Mouse (Mus musculus) MEL (cell line): ENCODE measurements around the gene Ovca2. TPM values are rescaled to one million over a fixed set of nuclear protein-coding genes. Genes with fewer than 3 reads are reported as not detected.
A peak's percentile ranks its signal among the peaks of the same experiment; 100 is the strongest.

Experiments used
- DNase-seq: peaks from one replicate; pipeline ENCODE4 v3.0.0; 2011; ENCODE audit warnings: low read depth, low spot score
- H3K27ac ChIP-seq: 2 replicates; pipeline ENCODE4 v1.5.1; 2012; ENCODE audit warnings: low read depth, mild to moderate bottlenecking, control low read depth, low read length, moderate library complexity; ENCODE audit not compliant: control insufficient read depth
- H3K27me3 ChIP-seq, 2 experiments: fragments of 150-350 bp in 1 of 2; sonication (generic) in 1 of 2; 2 replicates each; pipeline ENCODE4 v1.6.1; 2012; ENCODE audit warnings: low read length in 2 of 2, mild to moderate bottlenecking in 2 of 2, improper control_type of control experiment in 1 of 2, moderate library complexity in 1 of 2; ENCODE audit not compliant: insufficient read depth in 2 of 2, control insufficient read depth in 1 of 2
- H3K36me3 ChIP-seq, 2 experiments: 2 replicates each; pipeline ENCODE4 v1.6.1; 2012 to 2014; ENCODE audit warnings: low read length in 2 of 2, improper control_type of control experiment in 1 of 2, inconsistent platforms in 1 of 2, mild to moderate bottlenecking in 1 of 2; ENCODE audit not compliant: insufficient read depth in 2 of 2, control insufficient read depth in 1 of 2
- H3K4me1 ChIP-seq, 2 experiments: fragments of 150-350 bp in 1 of 2; sonication (generic) in 1 of 2; 2 replicates each; pipeline ENCODE4 v1.6.1; 2012; ENCODE audit warnings: low read length in 2 of 2, improper control_type of control experiment in 1 of 2, mild to moderate bottlenecking in 1 of 2; ENCODE audit not compliant: insufficient read depth in 2 of 2, control insufficient read depth in 1 of 2
- H3K4me3 ChIP-seq, 2 experiments: fragments of 150-350 bp in 1 of 2; sonication (generic) in 1 of 2; 2 replicates each; pipeline ENCODE4 v1.5.1; 2012; ENCODE audit warnings: low read depth in 2 of 2, low read length in 2 of 2, mild to moderate bottlenecking in 2 of 2, moderate library complexity in 2 of 2, control low read depth in 1 of 2, improper control_type of control experiment in 1 of 2; ENCODE audit not compliant: control insufficient read depth in 1 of 2, insufficient read depth in 1 of 2
- H3K79me2 ChIP-seq: 2 replicates; pipeline ENCODE4 v1.6.1; 2012; ENCODE audit warnings: mild to moderate bottlenecking, low read length, moderate library complexity; ENCODE audit not compliant: control insufficient read depth, poor library complexity, insufficient read depth
- H3K9ac ChIP-seq: 2 replicates; pipeline ENCODE4 v1.6.1; 2012; ENCODE audit warnings: low read depth, mild to moderate bottlenecking, control low read depth, low read length, moderate library complexity; ENCODE audit not compliant: control insufficient read depth, poor library complexity, severe bottlenecking
- H3K9me3 ChIP-seq: fragments of 150-350 bp; sonication (generic); replicated peaks from 2 replicates; pipeline ENCODE4 v1.6.1; 2012; ENCODE audit warnings: mild to moderate bottlenecking, low read length, improper control_type of control experiment, moderate library complexity; ENCODE audit not compliant: insufficient read depth
- BHLHE40 ChIP-seq: IDR thresholded peaks from 2 replicates; pipeline ENCODE4 v1.6.1; 2012; ENCODE audit warnings: low read depth, mild to moderate bottlenecking, inconsistent platforms, low read length, improper control_type of control experiment, borderline replicate concordance
- CHD1 ChIP-seq: IDR thresholded peaks from 2 replicates; pipeline ENCODE4 v1.6.1; 2012; ENCODE audit warnings: low read depth, mild to moderate bottlenecking, inconsistent platforms, low read length, improper control_type of control experiment
- CHD2 ChIP-seq: IDR thresholded peaks from 2 replicates; pipeline ENCODE4 v1.6.1; 2011; ENCODE audit warnings: low read length, improper control_type of control experiment
- CTCF ChIP-seq, 3 experiments: IDR thresholded peaks in 2 of 3; conservative IDR thresholded peaks in 1 of 3; 2 replicates each; pipeline ENCODE4 v1.5.1; 2011 to 2012; ENCODE audit warnings: low read length in 3 of 3, low read depth in 2 of 3, mild to moderate bottlenecking in 2 of 3, improper control_type of control experiment in 1 of 3, inconsistent platforms in 1 of 3, mixed read lengths in 1 of 3, moderate library complexity in 1 of 3; ENCODE audit not compliant: control insufficient read depth in 1 of 3, insufficient read depth in 1 of 3, poor library complexity in 1 of 3, severe bottlenecking in 1 of 3
- E2F4 ChIP-seq: IDR thresholded peaks from 2 replicates; pipeline ENCODE4 v1.6.1; 2011; ENCODE audit warnings: low read depth, low read length, improper control_type of control experiment, borderline replicate concordance
- ELF1 ChIP-seq: IDR thresholded peaks from 2 replicates; pipeline ENCODE4 v1.6.1; 2014; ENCODE audit warnings: low read depth, mild to moderate bottlenecking, inconsistent platforms, low read length, improper control_type of control experiment, moderate library complexity
- EP300 ChIP-seq, 2 experiments: IDR thresholded peaks; 2 replicates each; pipeline ENCODE4 v1.6.1; 2011; ENCODE audit warnings: improper control_type of control experiment in 2 of 2, low read length in 2 of 2, low read depth in 1 of 2, mild to moderate bottlenecking in 1 of 2
- ETS1 ChIP-seq: IDR thresholded peaks from 2 replicates; pipeline ENCODE4 v1.6.1; 2012; ENCODE audit warnings: low read depth, mild to moderate bottlenecking, inconsistent platforms, low read length, improper control_type of control experiment, moderate library complexity
- GABPA ChIP-seq: IDR thresholded peaks from 2 replicates; pipeline ENCODE4 v1.6.1; 2012; ENCODE audit warnings: low read depth, mild to moderate bottlenecking, inconsistent platforms, low read length, improper control_type of control experiment, moderate library complexity
- GATA1 ChIP-seq: IDR thresholded peaks from 2 replicates; pipeline ENCODE4 v1.6.1; 2011; ENCODE audit warnings: low read depth, low read length, improper control_type of control experiment
- HCFC1 ChIP-seq: IDR thresholded peaks from 2 replicates; pipeline ENCODE4 v1.6.1; 2012; ENCODE audit warnings: low read depth, mild to moderate bottlenecking, inconsistent platforms, low read length, improper control_type of control experiment, moderate library complexity
- KAT2A ChIP-seq: conservative IDR thresholded peaks from 2 replicates; pipeline ENCODE4 v1.6.1; 2012; ENCODE audit warnings: low read depth, low read length, improper control_type of control experiment, inconsistent platforms
- MAFK ChIP-seq: IDR thresholded peaks from 2 replicates; pipeline ENCODE4 v1.6.1; 2011; ENCODE audit warnings: low read depth, mild to moderate bottlenecking, low read length, improper control_type of control experiment, borderline replicate concordance
- MAX ChIP-seq: IDR thresholded peaks from 2 replicates; pipeline ENCODE4 v1.6.1; 2011; ENCODE audit warnings: low read length, improper control_type of control experiment
- MAZ ChIP-seq: IDR thresholded peaks from 2 replicates; pipeline ENCODE4 v1.6.1; 2012; ENCODE audit warnings: low read depth, mild to moderate bottlenecking, inconsistent platforms, low read length, improper control_type of control experiment
- MYB ChIP-seq: IDR thresholded peaks from 2 replicates; pipeline ENCODE4 v1.6.1; 2011; ENCODE audit warnings: mild to moderate bottlenecking, low read depth, low read length, improper control_type of control experiment
- MYC ChIP-seq: IDR thresholded peaks from 2 replicates; pipeline ENCODE4 v1.6.1; 2011; ENCODE audit warnings: low read depth, mild to moderate bottlenecking, low read length, improper control_type of control experiment, moderate library complexity
- NELFE ChIP-seq: IDR thresholded peaks from 2 replicates; pipeline ENCODE4 v1.6.1; 2011; ENCODE audit warnings: low read depth, low read length, improper control_type of control experiment
- NRF1 ChIP-seq: IDR thresholded peaks from 2 replicates; pipeline ENCODE4 v1.6.1; 2014; ENCODE audit warnings: low read depth, mild to moderate bottlenecking, inconsistent platforms, low read length, improper control_type of control experiment, moderate library complexity; ENCODE audit not compliant: poor library complexity, insufficient read depth, severe bottlenecking
- POLR2AphosphoS2 ChIP-seq: IDR thresholded peaks from 2 replicates; pipeline ENCODE4 v1.6.1; 2011; ENCODE audit warnings: low read length, improper control_type of control experiment
- POLR2AphosphoS5 ChIP-seq: IDR thresholded peaks from 2 replicates; pipeline ENCODE4 v1.6.1; 2012; ENCODE audit warnings: low read depth, borderline replicate concordance, mild to moderate bottlenecking, inconsistent platforms, low read length, moderate library complexity, mixed read lengths
- RAD21 ChIP-seq: IDR thresholded peaks from 2 replicates; pipeline ENCODE4 v1.6.1; 2011; ENCODE audit warnings: mild to moderate bottlenecking, low read depth, low read length, improper control_type of control experiment
- RCOR1 ChIP-seq: IDR thresholded peaks from 2 replicates; pipeline ENCODE4 v1.6.1; 2012; ENCODE audit warnings: low read depth, mild to moderate bottlenecking, inconsistent platforms, low read length, improper control_type of control experiment
- SIN3A ChIP-seq: IDR thresholded peaks from 2 replicates; pipeline ENCODE4 v1.6.1; 2012; ENCODE audit warnings: low read length, improper control_type of control experiment, inconsistent platforms
- SMC3 ChIP-seq: IDR thresholded peaks from 2 replicates; pipeline ENCODE4 v1.6.1; 2011; ENCODE audit warnings: low read depth, low read length, improper control_type of control experiment
- UBTF ChIP-seq: IDR thresholded peaks from 2 replicates; pipeline ENCODE4 v1.6.1; 2012; ENCODE audit warnings: low read depth, mild to moderate bottlenecking, inconsistent platforms, low read length, improper control_type of control experiment, moderate library complexity, borderline replicate concordance; ENCODE audit not compliant: insufficient read depth
- USF1 ChIP-seq: IDR thresholded peaks from 2 replicates; pipeline ENCODE4 v1.6.1; 2014; ENCODE audit warnings: low read depth, mild to moderate bottlenecking, inconsistent platforms, low read length, improper control_type of control experiment, moderate library complexity
- USF2 ChIP-seq, 2 experiments: IDR thresholded peaks; 2 replicates each; pipeline ENCODE4 v1.6.1; 2011 to 2012; ENCODE audit warnings: improper control_type of control experiment in 2 of 2, low read length in 2 of 2, borderline replicate concordance in 1 of 2, inconsistent platforms in 1 of 2, low read depth in 1 of 2, mild to moderate bottlenecking in 1 of 2; ENCODE audit not compliant: insufficient read depth in 1 of 2
- ZC3H11A ChIP-seq: IDR thresholded peaks from 2 replicates; pipeline ENCODE4 v1.6.1; 2012; ENCODE audit warnings: low read depth, mild to moderate bottlenecking, inconsistent platforms, low read length, improper control_type of control experiment
- ZKSCAN1 ChIP-seq: IDR thresholded peaks from 2 replicates; pipeline ENCODE4 v1.6.1; 2012; ENCODE audit warnings: low read depth, mild to moderate bottlenecking, inconsistent platforms, low read length, improper control_type of control experiment, moderate library complexity
- ZMIZ1 ChIP-seq: IDR thresholded peaks from 2 replicates; pipeline ENCODE4 v1.6.1; 2012; ENCODE audit warnings: low read depth, mild to moderate bottlenecking, inconsistent platforms, low read length, improper control_type of control experiment, moderate library complexity
- polyA plus RNA-seq, 2 experiments: library from polyadenylated mRNA; stranded (reverse) in 1 of 2; unstranded in 1 of 2; fragments of >175 nt in 1 of 2; fragments of >200 nt in 1 of 2; gene quantifications; 2 replicates each; pipeline versions ENCODE4 v1.2.1 to v1.2.4; 2012; ENCODE audit warnings: low replicate concordance in 2 of 2, low read depth in 1 of 2; ENCODE audit not compliant: insufficient read length in 2 of 2, insufficient read depth in 1 of 2, missing spikeins in 1 of 2
- total RNA-seq: library from RNA; depleted of rRNA; stranded (reverse); fragments of 300-350 nt; gene quantifications from 2 replicates; pipeline ENCODE4 v1.2.3, GENCODE M21; 2012

Gene Ovca2
- total and polyA plus RNA-seq, 3 experiments, result 23.1 to 33.1 TPM; not detected in 1

GRCm38 (mm10) chr11:75172151-75173094, 6.2 kb downstream of the Ovca2 start (continued):
- TF ChIP-seq ZMIZ1 (no peak), POLR2AphosphoS2 (no peak), CHD1 (no peak), POLR2AphosphoS5 (no peak), CTCF (IDR thresholded peaks at IDR 0.05 in 2 of 3, conservative IDR thresholded peaks at IDR 0.05 in 1 of 3; ENCODE audit: control insufficient read depth in 1 of 3, insufficient read depth in 1 of 3, low read depth in 2 of 3, low read length in 3 of 3, poor library complexity in 1 of 3, severe bottlenecking in 1 of 3) (no peak)

GRCm38 (mm10) chr11:75171186-75171865, 7.3 kb downstream of the Ovca2 start:
- Histone ChIP-seq H3K4me1 (peaks cover 0 to 15% of the 10 kb centered on the region in 2 experiments; a peak in 3 of 4 replicates), H3K79me2 (peaks cover 24% of the 10 kb centered on the region), H3K27ac (peak overlapping the region; percentile 97), H3K9me3 (no peaks in the 10 kb centered on the region), H3K27me3 (no peaks in the 10 kb centered on the region), H3K4me3 (peak overlapping the region; percentile 70 to 81), H3K9ac (peak overlapping the region; percentile 85), H3K36me3 (peaks cover 0 to 8% of the 10 kb centered on the region in 2 experiments; a peak in 1 of 4 replicates)
- DNase-seq, result peak; percentile 81
- TF ChIP-seq CHD2 (no peak), KAT2A (no peak), USF2 (IDR thresholded peaks at IDR 0.05; ENCODE audit: borderline replicate concordance in 1 of 2, insufficient read depth in 1 of 2, low read depth in 1 of 2, low read length in 2 of 2) (no peak), BHLHE40 (no peak), NRF1 (no peak), RCOR1 (no peak), CHD1 (0 out of 2 replicates have a peak, but pooled peaks have one; percentile 38), SIN3A (peak; percentile 18; the same call in 1 of the 2 replicates), ELF1 (no peak), HCFC1 (no peak), USF1 (no peak), MAFK (no peak), MAZ (no peak), E2F4 (peak; percentile 16; the same call in 1 of the 2 replicates), NELFE (peak; percentile 37; the same call in 1 of the 2 replicates), MYB (no peak), ZMIZ1 (no peak), GATA1 (no peak), MAX (no peak), MYC (no peak), UBTF (no peak), RAD21 (no peak), SMC3 (no peak; the same call in 1 of the 2 replicates), ZKSCAN1 (no peak), ZC3H11A (no peak), ETS1 (no peak), GABPA (no peak), EP300 (IDR thresholded peaks at IDR 0.05; ENCODE audit: low read depth in 1 of 2, low read length in 2 of 2) (0 out of 4 replicates have a peak, but pooled peaks of 1 of the 2 experiments have one; percentile 14)
